Mouse (Mus musculus): ENCODE measurements at regions not wholly inside any gene's neighbourhood (a gene's known extent, or its start where the extent isn't known, plus 50 kb on each side); places are given as distances from the start of the nearest gene placed in this dataset.

GRCm38 (mm10) chr5:119300106-119300505 is 370.4 kb upstream of the Tbx3 start:
- peak; percentile 20 for DNase-seq

GRCm38 (mm10) chr5:119301539-119301938 is 368.9 kb upstream of the Tbx3 start:
- DNase-seq, result no peak

- DNase-seq, result no peak
These were observed 365.7 kb upstream of the Tbx3 start for GRCm38 (mm10) chr5:119304721-119305120.

- DNase-seq, result no peak
These were observed 362.7 kb upstream of the Tbx3 start for GRCm38 (mm10) chr5:119307768-119308167.

- peak; percentile 19 for DNase-seq
These were observed 360.1 kb upstream of the Tbx3 start for GRCm38 (mm10) chr5:119310178-119310930.

- no peak for DNase-seq
These were observed 357.7 kb upstream of the Tbx3 start for GRCm38 (mm10) chr5:119312808-119313207.

- no peak for DNase-seq
These were observed 355.3 kb upstream of the Tbx3 start for GRCm38 (mm10) chr5:119315149-119315548.

- no peak for DNase-seq
These were observed 352.9 kb upstream of the Tbx3 start for GRCm38 (mm10) chr5:119317617-119318016.

GRCm38 (mm10) chr5:119321368-119322144 is 348.9 kb upstream of the Tbx3 start:
- no peak for DNase-seq

- DNase-seq, result no peak
These were observed 348.1 kb upstream of the Tbx3 start for GRCm38 (mm10) chr5:119322411-119322810.

GRCm38 (mm10) chr5:119325681-119326255 is 344.7 kb upstream of the Tbx3 start:
- DNase-seq, result no peak

- DNase-seq, result no peak
These were observed 343.6 kb upstream of the Tbx3 start for GRCm38 (mm10) chr5:119326895-119327294.

GRCm38 (mm10) chr5:119328971-119329370 is 341.5 kb upstream of the Tbx3 start:
- DNase-seq, result no peak

- peak; percentile 25 for DNase-seq
These were observed 341.1 kb upstream of the Tbx3 start for GRCm38 (mm10) chr5:119329371-119329770.

GRCm38 (mm10) chr5:119329860-119330259 is 340.6 kb upstream of the Tbx3 start:
- no peak for DNase-seq

GRCm38 (mm10) chr5:119331461-119331860 is 339.0 kb upstream of the Tbx3 start:
- DNase-seq, result no peak

- DNase-seq, result no peak
These were observed 337.8 kb upstream of the Tbx3 start for GRCm38 (mm10) chr5:119332621-119333020.

GRCm38 (mm10) chr5:119335211-119335610 is 335.3 kb upstream of the Tbx3 start:
- no peak for DNase-seq

GRCm38 (mm10) chr5:119335979-119336378 is 334.5 kb upstream of the Tbx3 start:
- DNase-seq, result no peak

GRCm38 (mm10) chr5:119337739-119338138 is 332.7 kb upstream of the Tbx3 start:
- DNase-seq, result no peak

GRCm38 (mm10) chr5:119338711-119339110 is 331.8 kb upstream of the Tbx3 start:
- DNase-seq, result no peak

- DNase-seq, result no peak
These were observed 322.2 kb upstream of the Tbx3 start for GRCm38 (mm10) chr5:119348303-119348702.

- no peak for DNase-seq
These were observed 321.1 kb upstream of the Tbx3 start for GRCm38 (mm10) chr5:119349395-119349794.
